Mouse (Mus musculus) spleen, postnatal 14 days (tissue): ENCODE measurements around the gene Tprkb.
"Not testable (repeated sequence)": the region's sequence is repeated elsewhere in the genome, so short reads cannot be mapped to it uniquely, and the experiment has no call there.

Experiments used
- DNase-seq, 2 experiments: peaks; one replicate each; pipeline ENCODE4 v3.0.0; 2021 to 2022; ENCODE audit warnings: low spot score in 2 of 2

Gene Tprkb

DNA sequence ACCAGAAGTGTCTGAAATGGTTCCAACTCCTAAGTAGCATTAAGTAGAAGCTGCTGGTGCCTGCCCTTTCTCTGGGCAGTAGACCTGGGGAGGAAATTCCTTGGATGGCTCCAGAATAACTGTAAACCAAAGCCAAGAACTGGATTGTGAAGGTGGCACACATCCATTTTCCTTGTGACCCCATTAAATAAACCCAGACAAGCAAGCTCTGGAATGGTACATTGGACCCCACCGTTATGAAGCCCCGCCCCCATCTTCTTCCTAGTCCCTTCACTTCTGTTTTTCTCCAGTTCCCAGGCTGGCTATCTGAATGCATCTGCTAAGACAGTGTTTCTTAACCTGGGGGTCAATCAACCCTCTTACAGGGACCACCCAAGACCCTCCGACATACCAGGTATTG is at the start of gene Tprkb:
TSS of gene Tprkb (plus strand) at position 279 of the 400 bp plus-strand sequence.
- DNase-seq, result no peak

- no peak for DNase-seq
Observed at GRCm38 (mm10) chr6:85862565-85862964, 49.1 kb upstream of the Tprkb start.

DNA sequence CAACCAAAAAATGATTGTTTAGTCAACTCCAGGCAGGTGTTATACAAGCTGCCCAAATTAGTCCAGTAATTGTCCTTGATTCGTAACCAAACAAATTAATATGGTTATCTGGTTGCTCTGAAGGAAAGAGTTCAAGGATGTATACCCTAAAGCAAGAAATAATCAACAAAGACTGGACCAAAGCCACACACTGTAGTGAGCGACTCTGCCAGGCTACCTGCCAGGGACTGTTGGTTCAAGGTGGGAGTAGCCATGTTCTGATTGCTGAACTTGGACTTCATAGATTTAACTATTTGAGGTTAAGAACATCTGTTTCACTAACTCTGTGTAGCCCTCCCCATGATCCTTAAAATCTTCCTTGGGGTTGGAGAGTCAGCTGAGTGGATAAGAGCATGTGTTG is 48.5 kb upstream of the Tprkb start:
- DNase-seq, result no peak

DNA sequence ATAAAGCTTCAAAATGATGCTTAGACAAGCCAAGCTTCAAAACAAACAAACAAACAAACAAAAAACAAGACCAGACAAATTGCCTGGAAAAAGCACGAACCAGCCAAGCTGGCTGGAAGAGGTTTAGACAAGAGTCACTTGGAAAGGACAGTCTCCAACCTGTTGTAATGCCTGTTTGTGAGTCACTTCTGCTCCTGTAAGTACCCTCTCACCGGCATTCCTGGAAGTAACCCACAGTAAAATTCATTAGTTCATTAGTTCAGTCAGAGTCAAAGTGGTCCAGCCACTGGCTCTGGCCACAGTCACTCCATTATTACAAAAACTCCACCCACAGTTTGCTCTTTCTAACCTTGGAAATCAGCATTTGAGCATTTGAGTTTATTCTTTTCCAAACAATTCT is 47.8 kb upstream of the Tprkb start:
- DNase-seq, result no peak

GRCm38 (mm10) chr6:85864900-85865639 is 46.6 kb upstream of the Tprkb start:
- DNase-seq, result not testable (repeated sequence)

- not testable (repeated sequence) for DNase-seq
Observed at GRCm38 (mm10) chr6:85866166-85866565, 45.5 kb upstream of the Tprkb start.

GRCm38 (mm10) chr6:85866995-85867394 is 44.7 kb upstream of the Tprkb start:
- DNase-seq, result not testable (repeated sequence)

GRCm38 (mm10) chr6:85867726-85868690 is 43.7 kb upstream of the Tprkb start:
- DNase-seq, result no peak

GRCm38 (mm10) chr6:85869006-85869405 is 42.7 kb upstream of the Tprkb start, which contains the start of gene Nat8f2:
Gene Nat8f2, minus strand, starts transcription at chr6:85869158.
- DNase-seq, result not testable (repeated sequence)

DNA sequence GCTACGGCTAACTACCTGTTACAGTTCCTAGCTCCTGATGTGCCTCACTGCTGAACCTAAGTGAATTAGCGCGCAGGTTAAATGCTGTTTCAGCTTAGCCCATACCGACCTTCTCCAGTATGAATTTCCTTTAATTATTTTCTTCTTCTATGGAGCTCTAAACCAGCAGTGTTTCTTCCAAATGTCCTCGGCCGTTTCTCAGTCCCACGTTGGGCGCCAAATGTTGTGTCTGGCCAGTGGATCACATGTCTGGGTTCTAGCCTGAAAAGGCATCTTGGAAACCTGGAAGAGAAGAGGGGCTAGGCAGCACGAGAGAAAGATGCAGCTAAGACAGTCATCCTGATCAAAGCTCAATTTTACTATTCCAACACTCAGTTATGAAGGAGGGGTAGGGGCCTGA is 28.4 kb upstream of the Tprkb start:
- not testable (repeated sequence) for DNase-seq

- no peak for DNase-seq
Observed at GRCm38 (mm10) chr6:85884311-85884710, 27.4 kb upstream of the Tprkb start.

- DNase-seq, result no peak
Observed at GRCm38 (mm10) chr6:85888961-85889360, 22.7 kb upstream of the Tprkb start.

DNA sequence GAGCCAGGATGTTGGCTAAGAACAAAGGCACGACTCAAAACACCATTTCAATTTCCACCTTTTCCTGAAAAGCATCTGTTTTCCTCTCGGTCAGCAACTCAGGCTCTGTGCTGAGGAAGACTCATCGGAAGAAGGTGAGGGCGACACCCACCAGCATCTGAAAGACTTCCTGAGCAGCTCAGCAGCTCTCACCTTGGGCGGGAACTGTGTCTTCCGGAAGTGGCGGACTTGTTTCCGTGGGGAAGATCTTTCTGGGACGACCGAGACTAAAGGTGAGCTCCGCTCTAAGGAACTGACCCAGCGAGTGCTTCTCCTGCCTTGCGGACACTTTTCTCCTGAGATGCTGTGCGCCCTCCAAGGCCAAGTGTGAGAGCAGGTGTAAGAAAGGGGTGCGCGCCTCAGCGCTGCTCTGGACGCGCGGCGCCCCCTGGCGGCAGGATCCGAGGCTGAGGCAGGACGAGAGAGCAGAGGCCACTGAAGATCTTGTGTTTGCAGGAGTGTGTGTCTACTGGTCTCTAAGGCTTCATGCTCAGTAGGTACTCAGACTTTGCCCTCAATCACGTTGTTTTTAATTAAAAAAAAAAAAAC is 16.5 kb upstream of the Tprkb start:
- not testable (repeated sequence) for DNase-seq

DNA sequence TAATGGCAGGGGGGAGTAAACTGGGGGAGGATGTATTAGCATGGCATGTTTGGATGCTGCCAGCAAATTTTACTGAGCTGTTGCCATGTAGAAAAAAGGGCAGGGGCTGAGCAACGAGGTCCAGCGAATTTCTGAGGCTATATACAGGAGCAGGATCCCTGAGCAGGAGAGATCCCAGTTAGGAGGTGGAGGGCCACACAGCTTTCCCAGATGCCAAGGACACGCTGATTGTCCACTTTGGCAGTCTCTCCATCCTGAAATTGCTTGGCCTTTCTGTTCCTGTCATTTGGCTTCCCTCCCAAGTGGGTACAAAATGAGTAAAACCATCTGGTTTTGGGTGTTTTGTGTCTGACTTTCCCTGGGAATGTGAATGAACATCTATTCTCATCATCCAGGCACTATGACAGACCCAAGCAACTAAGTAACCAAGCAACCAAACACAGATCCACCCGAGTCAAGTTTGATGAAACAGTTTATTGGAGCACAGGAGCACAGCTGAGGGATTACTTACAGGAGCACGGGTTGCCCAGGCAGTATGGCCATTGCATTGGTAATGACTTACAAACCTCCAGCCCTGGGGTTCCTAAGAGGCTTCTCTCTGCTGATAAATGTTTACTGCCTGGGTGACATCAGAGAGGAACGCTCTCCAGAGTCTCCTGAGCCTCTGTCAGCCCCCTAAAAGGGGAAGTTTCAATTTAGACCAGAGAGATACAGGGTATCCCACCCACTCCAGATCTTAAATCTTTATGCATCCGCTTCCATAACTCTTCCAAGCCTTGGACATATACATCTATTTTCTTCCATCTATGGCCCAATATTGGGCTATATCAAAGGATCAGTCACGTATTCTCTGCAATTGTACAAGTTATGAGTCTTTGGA is 12.8 kb upstream of the Tprkb start:
- DNase-seq, result not testable (repeated sequence)

DNA sequence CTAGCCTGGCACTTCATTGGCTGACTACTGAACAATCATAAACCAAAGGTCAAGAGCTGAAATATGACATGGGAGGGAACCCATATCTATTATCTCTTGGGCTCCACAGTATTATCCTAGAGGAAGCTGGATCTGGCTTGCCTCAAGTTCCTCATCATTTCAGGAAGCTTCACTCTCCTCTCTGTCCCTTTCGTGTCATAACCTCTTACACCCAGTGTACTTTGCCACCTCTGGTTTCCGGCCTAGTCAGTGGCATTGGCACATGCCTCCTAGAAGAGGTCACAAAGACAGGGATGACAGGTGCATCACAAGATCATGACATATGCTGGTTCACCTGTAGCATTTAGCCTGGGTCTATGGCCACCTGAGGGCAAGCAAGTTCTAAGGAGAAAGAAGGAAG is 9.4 kb upstream of the Tprkb start:
- DNase-seq, result no peak

DNA sequence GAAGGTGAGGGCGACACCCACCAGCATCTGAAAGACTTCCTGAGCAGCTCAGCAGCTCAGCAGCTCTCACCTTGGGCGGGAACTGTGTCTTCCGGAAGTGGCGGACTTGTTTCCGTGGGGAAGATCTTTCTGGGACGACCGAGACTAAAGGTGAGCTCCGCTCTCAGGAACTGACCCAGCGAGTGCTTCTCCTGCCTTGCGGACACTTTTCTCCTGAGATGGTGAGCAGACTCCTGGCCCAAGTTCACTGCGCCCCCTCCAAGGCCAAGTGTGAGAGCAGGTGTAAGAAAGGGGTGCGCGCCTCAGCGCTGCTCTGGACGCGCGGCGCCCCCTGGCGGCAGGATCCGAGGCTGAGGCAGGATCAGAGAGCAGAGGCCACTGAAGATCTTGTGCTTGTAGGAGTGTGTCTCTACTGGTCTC is 7.0 kb upstream of the Tprkb start, which contains the start of gene Nat8f4:
TSS of gene Nat8f4 (minus strand) at position 243 of the 420 bp plus-strand sequence.
- DNase-seq, result peak; percentile 58 to 70

DNA sequence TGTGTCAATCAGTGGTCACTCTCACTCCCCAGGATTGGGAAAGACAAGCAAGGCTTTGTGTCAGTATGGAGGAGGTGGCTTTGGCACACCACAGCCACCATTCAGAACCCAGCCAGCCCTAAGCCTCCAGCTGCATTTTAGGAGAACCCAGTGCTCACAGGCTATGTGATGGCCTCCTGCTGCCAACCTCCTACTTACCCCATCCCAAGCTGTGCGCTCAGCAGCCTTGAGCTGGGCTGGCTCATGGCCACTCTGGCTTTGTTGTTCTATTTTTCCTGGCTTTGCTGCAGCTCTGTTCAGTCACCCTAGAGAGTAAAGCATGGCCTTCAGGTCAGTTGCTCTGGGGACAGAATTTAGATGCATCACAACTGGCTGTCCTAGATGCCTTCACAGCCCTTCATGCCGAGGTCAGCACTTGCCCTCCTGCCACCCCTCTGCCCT is 4.7 kb upstream of the Tprkb start:
- DNase-seq, result not testable (repeated sequence)

DNA sequence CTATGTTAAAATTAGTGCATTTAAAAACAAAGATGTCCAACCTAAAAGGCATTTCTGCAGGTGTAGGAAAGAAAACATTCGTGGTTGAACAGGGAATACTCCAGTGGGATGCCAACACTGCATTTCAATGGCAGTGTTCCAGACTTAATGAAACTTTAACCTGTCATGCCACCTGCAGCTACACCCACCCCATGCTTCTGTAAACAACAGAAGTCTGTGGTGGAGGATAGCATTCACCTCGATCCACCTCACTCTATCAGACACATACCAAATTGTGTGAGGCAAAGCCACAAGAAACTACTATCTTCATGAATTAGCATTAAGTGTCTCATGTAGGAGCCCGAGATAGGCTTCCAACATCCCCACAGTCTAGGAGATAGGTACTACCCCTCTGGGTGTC is 3.3 kb upstream of the Tprkb start:
- no peak for DNase-seq

DNA sequence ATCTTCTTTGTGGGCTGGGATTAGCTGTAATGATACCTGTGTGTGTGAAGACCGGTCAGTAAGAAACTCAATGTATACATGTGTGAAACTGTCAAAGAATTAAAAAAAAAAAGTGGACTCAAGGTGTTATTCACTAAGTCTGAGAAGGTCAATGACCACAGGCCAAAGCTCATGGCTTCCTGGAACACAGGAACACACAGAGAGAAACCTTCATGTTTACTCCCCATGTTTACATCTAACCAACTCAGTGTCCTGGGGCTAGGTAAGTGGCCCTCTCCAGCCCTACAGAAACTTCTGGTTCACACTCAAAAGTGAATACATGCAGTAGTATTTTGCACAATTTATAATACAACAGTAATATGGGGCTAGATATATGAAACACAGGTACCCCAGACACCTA is 2.0 kb upstream of the Tprkb start:
- no peak for DNase-seq

- DNase-seq, result no peak
Observed at GRCm38 (mm10) chr6:85915141-85915538, 3.5 kb downstream of the Tprkb start.
